Mouse (Mus musculus): ENCODE measurements at regions not wholly inside any gene's neighbourhood (a gene's known extent, or its start where the extent isn't known, plus 50 kb on each side); places are given as distances from the start of the nearest gene placed in this dataset.

DNA sequence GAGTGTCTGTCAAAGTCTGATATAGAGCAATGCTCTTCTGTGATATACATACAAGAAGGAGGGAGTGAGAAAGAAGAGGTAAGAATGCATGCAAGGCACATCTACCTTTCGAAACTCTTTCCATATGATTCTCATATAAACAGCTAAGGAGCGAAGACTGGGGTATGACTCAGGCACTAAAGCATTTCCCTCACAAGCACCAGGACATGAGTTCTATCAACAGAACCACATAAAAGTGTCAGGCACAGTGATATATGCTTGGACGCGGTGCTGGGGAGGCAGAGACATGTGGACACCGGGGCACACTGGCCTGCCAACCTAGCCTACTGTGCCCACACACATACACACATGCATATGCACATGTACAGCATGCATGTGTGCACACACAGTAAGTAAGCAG, 391.3 kb downstream of the Mtx2 start:
- no peak for DNase-seq (ENCODE audit: low read depth, low spot score)

DNA sequence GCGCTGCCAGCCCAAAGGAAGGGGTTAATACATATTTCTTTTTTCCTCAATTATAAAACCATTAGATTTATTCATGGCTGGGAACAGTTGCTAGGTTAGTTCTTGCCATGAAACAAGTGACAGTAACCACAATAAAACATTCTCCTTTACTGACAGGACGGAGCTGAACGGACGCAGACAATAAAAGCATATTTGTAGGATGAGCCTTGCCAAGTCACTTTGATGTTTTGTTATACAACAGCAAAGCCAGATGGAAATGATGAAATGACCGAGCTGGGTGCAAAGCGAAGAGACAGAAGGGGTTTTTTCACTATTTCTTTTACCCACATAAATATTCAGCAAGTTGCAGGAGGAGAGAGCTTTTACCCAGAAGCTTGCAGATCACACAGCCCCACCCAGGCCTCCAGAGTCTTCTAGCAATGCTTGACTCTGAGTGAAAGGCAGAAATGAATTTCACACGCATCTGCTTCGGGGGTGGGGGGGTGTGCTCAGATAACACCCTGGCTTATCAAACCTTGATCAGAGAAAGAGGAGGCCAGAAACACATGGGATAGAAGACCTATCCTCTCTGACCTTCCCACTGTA, 395.3 kb downstream of the Mtx2 start:
- no peak for DNase-seq (ENCODE audit: low read depth, low spot score)

DNA sequence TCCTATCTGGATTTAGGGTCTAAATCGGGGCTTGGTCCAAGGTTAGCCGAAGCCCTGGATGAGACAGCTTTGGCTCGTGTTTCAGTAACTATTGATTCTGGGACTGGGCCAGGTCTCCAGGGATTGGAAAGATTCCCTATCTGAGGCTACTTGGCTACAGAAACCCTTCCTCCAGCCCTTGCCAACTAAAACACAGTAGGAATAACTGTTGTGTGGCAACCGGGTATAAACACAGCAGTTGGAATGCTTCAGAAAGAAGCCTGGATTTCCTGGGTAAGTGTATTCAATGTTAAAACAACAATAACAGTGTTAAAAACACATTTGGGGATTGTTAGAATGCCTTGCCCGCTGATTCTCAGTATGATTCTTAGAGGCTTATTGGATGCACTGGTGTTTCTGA, 398.8 kb downstream of the Mtx2 start:
- DNase-seq (ENCODE audit: low read depth, low spot score) = no peak

DNA sequence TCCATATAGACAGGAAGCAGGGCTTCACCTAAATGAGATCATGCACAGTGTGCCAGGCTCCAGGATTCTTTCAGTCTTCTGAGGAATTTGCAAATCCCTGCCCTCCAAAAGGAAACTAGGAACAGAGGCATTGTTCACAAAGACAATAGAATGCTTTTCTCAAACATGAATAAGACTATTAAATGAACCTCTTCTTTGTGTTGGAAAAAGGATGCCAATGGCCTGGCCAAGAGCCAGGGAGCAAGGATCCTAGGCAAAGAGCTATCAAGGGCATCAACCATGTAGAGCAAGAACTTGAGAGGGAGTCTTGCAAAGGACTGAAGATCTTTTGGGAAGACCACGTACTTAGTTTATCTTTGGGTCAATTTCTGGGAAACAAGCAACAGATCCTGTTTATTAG, 415.4 kb downstream of the Mtx2 start:
- DNase-seq (ENCODE audit: low read depth, low spot score) = no peak

DNA sequence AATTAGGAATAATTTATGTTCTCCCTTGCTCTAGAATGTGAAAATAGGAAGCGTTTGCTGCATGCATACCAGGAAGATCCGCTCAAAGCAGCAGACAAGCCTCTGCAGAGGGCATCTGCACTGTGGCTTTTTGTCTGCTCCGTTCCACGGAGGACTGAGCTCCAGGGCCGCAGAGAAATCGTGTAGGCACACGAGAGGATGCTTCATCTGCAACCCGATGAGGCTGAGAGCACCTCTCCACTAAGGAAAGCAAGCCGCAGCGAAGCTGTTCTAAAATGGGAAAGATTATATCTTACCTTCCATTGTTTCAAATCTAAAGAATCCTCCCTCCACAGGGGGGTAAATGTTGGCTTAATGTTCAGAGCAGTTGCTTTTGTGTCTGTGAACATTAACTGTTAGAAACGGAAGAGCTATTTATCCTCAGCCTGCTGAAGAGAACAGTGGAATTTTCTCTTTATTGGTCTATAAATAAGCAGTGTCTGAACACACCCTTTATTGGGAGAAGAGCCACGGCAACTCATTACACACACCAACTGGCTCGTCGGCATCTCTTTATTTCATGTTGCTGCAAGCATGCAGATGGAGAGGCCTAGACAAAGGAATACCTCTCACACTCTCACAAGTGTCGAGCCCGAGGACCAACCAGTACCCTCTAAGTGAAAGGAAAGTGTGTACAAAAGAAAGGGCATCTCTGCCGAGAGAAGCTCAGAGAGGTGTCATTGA, 414.6 kb upstream of the Hnrnpa3 start:
- no peak for DNase-seq (ENCODE audit: low read depth, low spot score)

DNA sequence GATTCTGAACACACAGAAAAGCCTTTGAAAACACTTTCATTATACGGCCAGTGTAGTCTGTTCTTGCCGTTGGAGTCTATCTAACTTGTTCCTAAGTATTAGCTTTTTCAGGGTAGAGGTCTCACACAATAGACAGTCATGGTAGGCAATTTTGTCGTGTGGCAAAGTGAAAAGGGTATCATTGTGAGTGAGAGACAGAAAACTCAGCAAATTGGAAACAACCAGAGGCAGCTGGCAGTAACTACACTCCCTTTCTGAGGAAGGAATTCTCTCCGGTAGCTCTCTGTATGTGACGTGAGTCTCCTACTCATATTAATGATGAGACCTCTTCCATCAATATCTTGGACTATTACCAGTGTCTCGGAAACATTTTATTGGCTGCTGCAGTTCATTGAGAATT, 413.8 kb upstream of the Hnrnpa3 start:
- no peak for DNase-seq (ENCODE audit: low read depth, low spot score)

DNA sequence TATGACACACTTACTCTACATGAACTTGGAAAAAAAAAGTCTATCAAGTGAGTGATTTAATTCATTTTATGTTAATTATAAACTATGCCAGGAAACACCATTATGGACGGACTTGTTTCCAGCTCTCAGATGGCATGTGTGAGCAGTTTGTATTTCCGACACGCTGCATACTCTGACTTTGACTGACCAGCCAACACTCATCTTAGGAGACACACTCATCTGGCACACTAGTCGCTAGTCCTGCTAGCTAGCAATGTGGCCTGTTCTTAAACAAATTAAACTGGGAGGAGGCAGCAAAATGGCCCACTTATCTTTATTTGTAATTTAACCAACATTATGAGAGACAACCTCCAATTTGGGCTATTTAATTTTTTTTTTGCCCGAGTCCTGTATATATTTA, 413.4 kb upstream of the Hnrnpa3 start:
- no peak for DNase-seq (ENCODE audit: low read depth, low spot score)

DNA sequence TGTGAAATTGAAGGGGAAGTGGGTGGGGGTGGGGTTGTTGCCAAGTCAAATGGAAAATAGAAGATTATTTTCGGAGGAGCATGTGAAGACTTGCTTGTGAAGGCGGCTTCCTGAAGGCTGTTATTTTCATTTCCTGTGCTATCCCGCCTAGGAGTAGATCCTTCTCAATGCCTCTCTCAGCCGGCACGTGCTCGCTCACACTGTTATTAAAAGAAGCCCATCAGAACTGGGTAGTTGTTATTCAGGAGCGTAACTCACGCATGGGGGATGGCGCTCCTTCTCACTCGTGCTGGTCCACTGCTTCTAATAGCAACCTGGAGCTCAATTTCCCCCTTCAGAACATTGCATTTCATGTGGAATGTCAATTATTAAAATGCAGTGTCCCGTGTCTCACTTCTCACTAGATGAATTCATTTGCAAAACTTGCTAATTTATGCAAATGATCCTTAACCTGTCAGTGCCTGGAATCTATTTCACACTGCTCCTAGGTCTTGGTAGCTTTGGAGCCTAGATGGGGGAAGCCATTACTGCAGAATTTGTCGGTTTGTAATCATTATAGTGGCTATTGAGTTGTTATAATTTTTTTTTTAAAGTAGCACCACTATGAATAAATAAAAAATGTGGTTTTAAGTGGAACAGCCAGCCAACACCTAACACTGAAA, 412.8 kb upstream of the Hnrnpa3 start:
- DNase-seq (ENCODE audit: low read depth, low spot score) = no peak

DNA sequence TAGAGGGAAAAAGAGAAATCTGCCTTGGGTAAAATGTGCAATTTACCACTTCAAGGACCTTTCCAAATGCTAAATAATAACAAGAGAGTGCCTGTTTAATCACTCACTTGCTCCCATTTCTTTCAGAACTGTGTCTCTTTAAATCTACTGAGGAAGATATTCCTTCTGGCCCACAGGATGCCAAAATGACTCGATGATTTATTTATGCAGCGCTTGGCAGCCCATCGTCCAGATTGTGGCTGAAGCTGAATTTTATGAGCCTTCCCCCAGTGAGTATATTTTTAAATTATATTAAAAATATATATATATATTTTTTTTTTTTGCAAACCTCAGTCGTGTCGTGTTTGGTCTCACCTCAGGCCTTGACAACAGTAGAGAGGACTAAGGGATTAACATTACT, 410.8 kb upstream of the Hnrnpa3 start:
- DNase-seq (ENCODE audit: low read depth, low spot score) = no peak

DNA sequence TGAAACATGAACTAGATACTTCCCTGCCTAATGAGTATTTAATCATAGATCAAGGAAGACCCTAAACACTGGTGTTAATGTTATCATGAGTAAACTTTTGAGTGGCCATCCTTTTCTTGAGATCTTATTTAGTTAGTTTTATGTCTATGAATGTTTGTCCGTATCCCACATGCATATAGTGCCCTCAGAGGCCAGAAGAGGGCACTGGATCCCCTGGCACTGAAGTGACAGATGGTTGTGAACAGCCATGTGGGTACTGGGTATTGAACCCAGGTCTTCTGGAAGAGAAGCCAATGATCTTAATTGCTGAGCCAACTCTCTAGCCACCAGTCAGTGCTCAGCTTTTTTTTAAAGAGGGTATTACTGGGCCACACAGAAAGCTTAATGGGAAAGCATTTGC, 408.6 kb upstream of the Hnrnpa3 start:
- DNase-seq (ENCODE audit: low read depth, low spot score) = no peak

DNA sequence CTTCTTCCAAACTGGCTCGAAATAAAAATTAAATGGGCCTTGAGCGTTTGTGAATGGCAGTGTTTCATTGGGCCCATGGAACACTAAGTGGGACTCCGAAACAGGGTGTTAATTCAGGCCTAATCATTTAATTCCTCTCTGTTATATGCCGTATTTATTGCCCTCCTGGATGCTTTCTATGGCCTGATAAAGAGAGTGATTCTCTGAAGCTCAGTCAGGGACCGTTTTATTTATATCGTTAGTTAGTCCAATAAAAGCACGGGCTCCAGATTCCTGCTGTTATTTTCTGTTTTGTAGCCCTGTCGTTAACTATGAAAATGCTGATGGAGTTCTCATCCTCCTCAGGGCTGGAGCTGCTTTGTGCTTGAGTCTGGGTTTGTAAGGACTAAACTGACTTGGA, 406.2 kb upstream of the Hnrnpa3 start:
- no peak for DNase-seq (ENCODE audit: low read depth, low spot score)

DNA sequence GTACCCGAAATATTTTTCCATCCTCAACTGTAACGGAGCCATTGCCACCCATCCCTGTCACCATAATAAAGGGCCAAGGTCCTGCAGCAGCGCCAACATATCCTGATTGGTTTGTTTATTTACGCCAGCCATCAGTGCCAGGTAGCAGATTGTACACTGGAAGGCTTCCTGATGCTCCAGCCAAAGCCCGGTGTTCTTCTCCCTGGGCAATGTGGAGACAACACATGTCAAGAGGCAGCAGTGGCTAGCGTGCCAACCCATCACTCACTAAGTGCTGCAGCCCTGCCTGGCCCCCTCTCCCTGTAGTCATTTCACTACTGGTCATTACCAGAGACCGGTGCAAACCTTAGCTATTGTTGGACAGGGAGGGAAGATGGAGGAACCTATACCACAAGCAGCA, 393.8 kb upstream of the Hnrnpa3 start:
- no peak for DNase-seq (ENCODE audit: low read depth, low spot score)

DNA sequence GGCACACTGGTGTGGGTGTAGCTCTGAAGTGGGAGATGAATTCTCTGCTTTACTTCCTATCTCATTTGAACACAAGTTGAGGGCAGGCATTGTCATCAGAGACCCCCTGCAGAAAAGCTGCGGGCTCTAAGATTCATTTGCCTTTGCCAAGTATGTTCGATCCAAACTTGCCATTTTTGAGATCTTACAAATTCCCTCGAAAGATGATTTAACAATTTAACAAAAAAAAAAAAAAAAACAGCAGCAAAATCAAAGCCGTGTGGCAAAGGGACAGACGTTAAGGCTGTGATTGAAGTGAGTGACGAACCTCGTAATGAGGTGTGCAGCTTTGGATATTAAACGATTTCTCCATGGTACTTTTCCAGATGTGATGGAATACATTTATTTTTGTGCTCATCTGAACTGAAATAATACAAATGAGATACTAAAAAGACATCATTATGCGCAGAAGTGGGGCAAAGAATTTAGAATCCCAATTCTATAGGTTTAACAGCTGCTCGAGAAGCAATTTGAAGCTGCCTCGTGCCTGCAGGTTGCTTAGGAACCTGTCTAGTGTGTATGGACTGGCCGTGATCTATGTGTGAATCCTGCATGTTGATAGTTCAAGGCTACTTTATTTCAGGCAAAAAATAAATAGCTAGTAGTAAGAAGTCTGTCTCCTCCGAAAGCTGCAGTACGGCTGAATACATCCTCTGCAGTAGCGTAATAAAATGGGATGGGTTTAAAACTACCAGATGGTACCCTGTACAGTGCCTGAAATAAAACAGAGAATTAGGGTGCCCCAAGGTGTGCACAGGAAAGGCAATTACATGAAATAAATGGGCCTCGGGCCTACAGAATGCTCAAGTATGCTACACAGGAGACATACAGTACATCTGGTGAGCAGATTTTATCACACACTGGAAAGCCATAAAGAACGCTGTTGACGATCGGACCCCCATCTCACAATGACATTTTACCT, 393.0 kb upstream of the Hnrnpa3 start:
- DNase-seq (ENCODE audit: low read depth, low spot score) = no peak

DNA sequence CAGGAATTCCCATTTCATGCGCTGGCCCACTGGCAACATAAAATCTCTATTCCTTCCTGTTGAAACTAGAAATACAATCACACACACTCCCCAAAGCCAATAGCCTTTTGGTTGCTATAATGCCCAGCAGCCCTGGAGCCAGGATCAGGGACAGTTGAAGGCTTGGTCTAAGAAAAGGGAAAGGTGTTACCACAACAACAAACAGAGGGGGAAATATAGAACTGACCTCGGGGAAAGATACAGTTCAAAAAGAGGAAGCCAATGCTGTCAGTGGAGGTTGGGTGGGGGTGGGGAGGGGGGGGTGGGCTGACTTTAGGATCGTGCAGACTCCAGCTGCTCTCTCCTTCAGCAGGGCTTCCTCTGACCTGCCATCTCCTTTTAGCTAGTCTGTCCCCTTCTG, 391.1 kb upstream of the Hnrnpa3 start:
- DNase-seq (ENCODE audit: low read depth, low spot score) = no peak

DNA sequence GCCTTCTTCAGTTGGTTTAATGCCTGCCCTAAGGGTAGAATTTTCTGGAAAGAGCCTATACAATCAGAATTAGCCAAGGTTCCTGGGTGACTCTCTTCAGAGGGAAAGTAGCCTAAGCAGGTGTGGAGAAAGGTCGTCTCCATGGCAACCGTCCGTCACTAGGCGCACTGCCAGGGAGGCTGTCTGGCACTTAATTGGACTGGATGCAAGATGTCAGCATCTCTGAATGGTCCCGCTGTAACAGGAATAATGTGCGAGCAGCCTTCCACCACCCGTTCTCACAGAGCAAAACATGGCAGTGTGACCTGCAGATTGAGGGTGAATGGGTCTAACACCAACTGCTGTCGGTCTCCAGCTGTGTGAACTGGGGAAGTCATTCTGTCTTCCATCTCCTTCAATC, 389.6 kb upstream of the Hnrnpa3 start:
- no peak for DNase-seq (ENCODE audit: low read depth, low spot score)

DNA sequence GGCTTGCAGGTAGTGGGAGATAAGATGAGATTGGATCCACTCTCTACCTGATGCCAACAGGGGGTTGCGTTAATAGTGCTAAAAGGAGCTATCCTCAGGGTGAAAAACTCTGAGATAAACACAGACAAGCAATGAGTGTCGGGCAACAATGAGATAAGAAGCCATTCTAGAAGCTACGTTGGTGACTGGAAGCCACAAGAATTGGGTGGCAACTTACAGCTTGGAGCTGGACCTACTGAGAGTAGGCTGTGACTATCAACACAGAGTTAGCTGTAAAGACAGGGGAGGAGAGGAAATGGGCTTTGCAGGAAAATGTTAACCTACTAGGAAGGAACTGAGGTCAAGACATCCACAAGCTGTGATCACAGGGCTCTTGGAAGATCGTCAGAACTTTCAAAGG, 388.9 kb upstream of the Hnrnpa3 start:
- DNase-seq (ENCODE audit: low read depth, low spot score) = no peak

DNA sequence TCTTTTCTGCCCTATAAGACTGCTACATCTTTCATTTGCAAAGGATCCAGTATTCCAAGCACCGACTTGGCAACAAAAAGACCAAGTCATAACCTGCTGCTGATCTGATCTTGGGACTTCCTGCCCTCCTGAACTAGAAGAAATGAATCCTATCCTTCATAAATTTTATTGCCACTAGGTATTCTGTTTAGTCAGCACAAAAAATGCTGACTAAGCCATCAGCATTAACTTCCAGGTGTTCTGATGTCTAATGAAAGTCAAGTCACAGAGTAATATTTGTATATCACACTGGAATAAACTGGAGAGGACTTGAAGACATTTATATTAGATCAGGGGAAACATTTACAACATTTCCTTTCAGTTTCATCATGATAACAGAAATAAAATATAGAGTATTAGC, 371.2 kb upstream of the Hnrnpa3 start:
- no peak for DNase-seq (ENCODE audit: low read depth, low spot score)

DNA sequence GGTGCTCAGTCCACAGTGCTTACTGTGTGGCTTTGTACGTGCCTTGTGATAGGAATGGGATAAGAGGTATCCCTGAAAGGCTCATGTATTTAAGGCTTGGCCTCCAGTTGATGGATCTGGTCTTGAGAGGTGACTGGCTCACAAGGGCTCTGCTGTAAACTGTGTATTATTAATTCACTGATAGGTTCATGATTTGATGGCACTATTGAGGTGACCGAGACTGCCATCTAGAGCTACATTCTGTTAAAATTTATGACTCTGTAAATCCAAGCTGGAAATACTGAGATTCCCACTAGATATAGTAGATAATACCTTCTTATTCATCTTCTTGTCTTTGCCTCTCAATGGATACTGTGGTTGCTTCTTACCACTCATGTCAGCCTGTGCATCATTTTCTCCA, 367.4 kb upstream of the Hnrnpa3 start:
- no peak for DNase-seq (ENCODE audit: low read depth, low spot score)

DNA sequence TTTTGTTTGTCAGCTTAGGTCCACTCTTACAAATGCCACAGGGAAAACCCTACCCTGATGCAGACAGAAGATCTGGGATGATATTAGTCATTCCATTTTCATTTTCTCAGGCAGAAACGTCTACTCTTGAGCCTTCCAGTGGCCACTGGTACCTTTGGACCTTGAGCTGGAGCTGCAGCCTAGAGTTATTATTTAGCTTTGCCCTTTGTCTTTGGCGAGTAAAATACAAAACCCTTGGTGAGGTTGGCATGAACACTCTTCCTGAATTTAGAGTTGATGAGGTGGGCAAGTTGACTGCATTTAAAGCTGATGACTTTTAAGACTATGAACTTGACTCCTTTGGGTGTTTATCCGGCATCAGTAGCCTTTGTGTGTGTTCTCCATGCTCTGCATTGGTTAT, 352.2 kb upstream of the Hnrnpa3 start:
- DNase-seq (ENCODE audit: low read depth, low spot score) = no peak

DNA sequence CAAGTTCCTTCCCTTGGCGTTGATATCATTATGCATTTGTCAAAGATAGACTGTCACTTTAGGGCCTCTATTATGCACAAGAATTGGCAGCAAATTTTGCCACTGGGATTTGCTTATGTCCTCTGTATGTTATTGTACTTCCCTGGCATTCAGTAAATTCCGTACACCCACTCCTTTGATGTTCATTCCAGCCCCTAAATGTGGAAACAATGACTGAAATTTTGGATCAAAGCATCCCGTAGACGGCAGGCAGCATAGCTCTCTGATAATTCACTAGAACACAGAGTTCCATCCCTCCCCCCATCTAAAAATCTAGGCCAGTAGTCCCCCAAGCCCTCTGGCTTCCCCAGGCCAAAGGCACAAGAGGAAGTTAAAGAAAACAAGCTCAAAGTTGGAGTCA, 347.9 kb upstream of the Hnrnpa3 start:
- no peak for DNase-seq (ENCODE audit: low read depth, low spot score)

DNA sequence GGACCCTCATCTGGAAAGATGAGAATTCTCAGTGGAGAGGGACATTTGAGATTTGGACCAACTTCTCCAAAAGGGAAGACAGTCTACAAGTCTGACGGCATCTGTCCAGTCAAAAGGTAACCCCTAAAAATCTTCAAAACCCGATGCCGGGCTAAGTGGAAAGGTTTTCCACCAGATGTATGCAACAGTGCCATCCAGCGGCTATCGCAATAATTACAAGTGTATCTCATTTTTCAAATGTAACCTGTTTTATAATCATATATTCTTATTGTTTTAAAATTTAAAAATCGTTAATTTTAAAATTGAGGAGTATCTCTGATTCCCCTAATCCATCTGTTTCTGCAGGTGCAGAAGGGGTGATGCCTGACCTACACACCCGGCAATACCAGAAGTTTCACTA, 346.8 kb upstream of the Hnrnpa3 start:
- DNase-seq (ENCODE audit: low read depth, low spot score) = no peak

DNA sequence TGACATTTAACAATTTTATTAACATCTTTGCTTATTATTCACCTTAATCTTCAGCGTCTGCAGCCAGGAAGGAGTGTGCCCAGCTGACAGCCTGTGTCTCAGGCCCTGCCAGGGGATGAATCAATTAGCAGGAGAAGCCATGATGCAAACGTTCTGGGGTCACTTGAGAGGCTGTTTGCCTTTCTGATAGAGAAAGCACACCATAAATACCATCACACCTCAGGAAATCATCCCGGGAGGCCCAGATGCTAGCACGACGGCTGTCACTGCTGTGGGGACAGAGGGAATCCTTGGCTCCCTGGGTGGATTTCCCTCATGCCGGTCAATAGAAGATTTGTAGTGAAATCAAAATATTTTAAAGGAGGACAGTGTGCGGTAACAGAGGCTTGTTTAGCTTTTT, 343.7 kb upstream of the Hnrnpa3 start:
- DNase-seq (ENCODE audit: low read depth, low spot score) = no peak
